Mouse (Mus musculus) G1E (cell line): ENCODE data around the gene Zfp82.

Experiments
- CTCF ChIP-seq: IDR thresholded peaks from 2 replicates; pipeline ENCODE4 v1.5.1; 2012; ENCODE audit warnings: low read depth, low read length, inconsistent platforms, mixed read lengths
- GATA1 ChIP-seq: IDR thresholded peaks from 2 replicates; pipeline ENCODE4 v1.6.1; 2012; ENCODE audit warnings: borderline replicate concordance, low read length, inconsistent platforms, mixed read lengths
- POLR2AphosphoS5 ChIP-seq: IDR thresholded peaks from 2 replicates; pipeline ENCODE4 v1.6.1; 2012; ENCODE audit warnings: low read depth, low read length, inconsistent platforms; ENCODE audit not compliant: insufficient replicate concordance

DNA sequence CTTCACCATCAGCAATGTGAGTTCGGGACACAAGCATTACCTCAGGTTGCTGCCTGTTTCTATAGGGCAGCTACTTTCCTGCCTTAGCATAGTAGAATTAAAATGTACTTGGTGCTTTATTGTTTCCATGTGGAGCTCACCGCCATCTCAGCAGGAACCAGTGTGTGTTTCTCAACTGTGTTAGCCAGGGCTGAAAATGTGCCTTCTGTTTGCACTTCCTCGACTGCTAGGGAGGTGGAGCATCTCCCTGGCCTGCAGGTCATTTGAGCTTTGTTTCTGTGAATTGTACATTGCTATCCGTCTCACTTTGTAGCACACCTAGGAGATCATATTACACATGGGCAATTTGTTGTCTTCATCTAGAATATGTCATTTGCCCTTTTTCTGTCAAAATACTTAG, 45.4 kb downstream of the Zfp82 start:
- TF ChIP-seq CTCF (no peak), POLR2AphosphoS5 (no peak), GATA1 (no peak)
